Mouse (Mus musculus): ENCODE measurements at regions not wholly inside any gene's neighbourhood (a gene's known extent, or its start where the extent isn't known, plus 50 kb on each side); places are given as distances from the start of the nearest gene placed in this dataset.

GRCm38 (mm10) chr7:113153386-113153785, 53.9 kb upstream of the Arntl start:
- H3K4me2 ChIP-seq (replicated peaks) = no peak overlapping the region
- no peak for ATAC-seq (replicated peaks)
- H3K36me3 ChIP-seq = no peaks in the 10 kb centered on the region
- H3K27me3 ChIP-seq = no peaks in the 10 kb centered on the region
- no peak overlapping the region for H3K9ac ChIP-seq (replicated peaks)
- peaks cover 9% of the 10 kb centered on the region; the same call in 1 of the 2 replicates for H3K4me1 ChIP-seq
- WGBS = 73% methylated on average over 2 of the region's 2 CpGs
- H3K9me3 ChIP-seq = no peaks in the 10 kb centered on the region
- no peak overlapping the region for H3K27ac ChIP-seq (replicated peaks)
- no peak overlapping the region for H3K4me3 ChIP-seq

- no peaks in the 10 kb centered on the region for H3K9me3 ChIP-seq
- H3K27me3 ChIP-seq = no peaks in the 10 kb centered on the region
- WGBS = 93% methylated on average over 4 of the region's 4 CpGs
- no peak overlapping the region for H3K9ac ChIP-seq (replicated peaks)
- H3K4me1 ChIP-seq = peaks cover 9% of the 10 kb centered on the region; the same call in 1 of the 2 replicates
- ATAC-seq (replicated peaks) = no peak
- no peak overlapping the region for H3K4me2 ChIP-seq (replicated peaks)
- no peak overlapping the region for H3K27ac ChIP-seq (replicated peaks)
- H3K36me3 ChIP-seq = no peaks in the 10 kb centered on the region
- H3K4me3 ChIP-seq = no peak overlapping the region
Measured at GRCm38 (mm10) chr7:113154066-113154465, 53.2 kb upstream of the Arntl start.

- H3K27ac ChIP-seq (replicated peaks) = no peak overlapping the region
- no peak overlapping the region for H3K4me3 ChIP-seq
- no peaks in the 10 kb centered on the region for H3K9me3 ChIP-seq
- no peak overlapping the region for H3K9ac ChIP-seq (replicated peaks)
- peaks cover 9% of the 10 kb centered on the region; the same call in 1 of the 2 replicates for H3K4me1 ChIP-seq
- no peaks in the 10 kb centered on the region for H3K27me3 ChIP-seq
- ATAC-seq (replicated peaks) = no peak
- H3K4me2 ChIP-seq (replicated peaks) = no peak overlapping the region
- H3K36me3 ChIP-seq = no peaks in the 10 kb centered on the region
- WGBS = 47% methylated on average over 5 of the region's 5 CpGs
Measured at GRCm38 (mm10) chr7:113156366-113156765, 50.9 kb upstream of the Arntl start.

GRCm38 (mm10) chr7:113156861-113157747, 50.2 kb upstream of the Arntl start:
- 52% methylated on average over 12 of the region's 12 CpGs for WGBS
- H3K9ac ChIP-seq (replicated peaks) = no peak overlapping the region
- ATAC-seq (replicated peaks) = no peak
- no peaks in the 10 kb centered on the region for H3K9me3 ChIP-seq
- no peaks in the 10 kb centered on the region for H3K36me3 ChIP-seq
- no peak overlapping the region for H3K4me2 ChIP-seq (replicated peaks)
- H3K27ac ChIP-seq (replicated peaks) = no peak overlapping the region
- H3K27me3 ChIP-seq = no peaks in the 10 kb centered on the region
- H3K4me1 ChIP-seq = peaks cover 9% of the 10 kb centered on the region; the same call in 1 of the 2 replicates
- H3K4me3 ChIP-seq = no peak overlapping the region

Data from forebrain, embryonic 15.5 days (tissue).